Mouse (Mus musculus) hindbrain, embryonic 14.5 days (tissue): ENCODE measurements around the gene Il1r1. TPM values are rescaled to one million over a fixed set of nuclear protein-coding genes. Genes with fewer than 3 reads are reported as not detected.

Source experiments
- ATAC-seq: fragments of 200-750 bp; cut with Nextera tagmentation; 2 replicates; pipeline ENCODE4 v1.8.0; 2017; ENCODE audit warnings: moderate number of reproducible peaks, mild to moderate bottlenecking, moderate TSS enrichment, moderate library complexity; ENCODE audit not compliant: low FRiP score
- DNase-seq: peaks from one replicate; pipeline ENCODE4 v3.0.0-alpha.2; 2015; ENCODE audit warnings: low spot score
- H3K27ac ChIP-seq: fragments of 300-500 bp; sonication (generic); 2 replicates; pipeline ENCODE4 v1.5.1; 2014; ENCODE audit warnings: mild to moderate bottlenecking, moderate library complexity
- H3K27me3 ChIP-seq: fragments of 300-500 bp; sonication (generic); 2 replicates; pipeline ENCODE4 v1.6.1; 2014; ENCODE audit warnings: mild to moderate bottlenecking, low read length, mixed read lengths; ENCODE audit not compliant: control insufficient read depth, insufficient read depth
- H3K36me3 ChIP-seq: fragments of 300-500 bp; sonication (generic); replicated peaks from 2 replicates; pipeline ENCODE4 v1.6.1; 2014; ENCODE audit not compliant: control insufficient read depth, insufficient read depth
- H3K4me1 ChIP-seq: fragments of 300-500 bp; sonication (generic); replicated peaks from 2 replicates; pipeline ENCODE4 v1.6.1; 2014; ENCODE audit warnings: antibody characterized with exemption, low read length, mixed read lengths; ENCODE audit not compliant: control insufficient read depth, insufficient read depth
- H3K4me2 ChIP-seq: fragments of 300-500 bp; sonication (generic); replicated peaks from 2 replicates; pipeline ENCODE4 v1.6.1; 2014; ENCODE audit warnings: mild to moderate bottlenecking, moderate library complexity
- H3K4me3 ChIP-seq: fragments of 300-500 bp; sonication (generic); replicated peaks from 2 replicates; pipeline ENCODE4 v1.5.1; 2014; ENCODE audit warnings: mild to moderate bottlenecking, low read length
- H3K9ac ChIP-seq: fragments of 300-500 bp; sonication (generic); 2 replicates; pipeline ENCODE4 v1.6.1; 2014
- H3K9me3 ChIP-seq: fragments of 300-500 bp; sonication (generic); 2 replicates; pipeline ENCODE4 v1.6.1; 2016; ENCODE audit warnings: low read length; ENCODE audit not compliant: control insufficient read depth
- WGBS: fragments of 180-500 bp; shearing (Covaris S2); extraction: QIAGEN DNeasy Blood & Tissue Kit; methylation state at CpG from one replicate; pipeline ENCODE4 v1.1.7; 2014; 5-methylcytosine and 5-hydroxymethylcytosine counted together
- polyA plus RNA-seq: library from polyadenylated mRNA; unstranded; fragments of >200 nt; fragmentation: Nextera tagmentation; extraction: Ambion mirVana; gene quantifications from 2 replicates; pipeline ENCODE4 v1.2.1, GENCODE M21; 2014

Gene Il1r1
- polyA plus RNA-seq, 1 experiment from 2014 or later, result 0.66 TPM

DNA sequence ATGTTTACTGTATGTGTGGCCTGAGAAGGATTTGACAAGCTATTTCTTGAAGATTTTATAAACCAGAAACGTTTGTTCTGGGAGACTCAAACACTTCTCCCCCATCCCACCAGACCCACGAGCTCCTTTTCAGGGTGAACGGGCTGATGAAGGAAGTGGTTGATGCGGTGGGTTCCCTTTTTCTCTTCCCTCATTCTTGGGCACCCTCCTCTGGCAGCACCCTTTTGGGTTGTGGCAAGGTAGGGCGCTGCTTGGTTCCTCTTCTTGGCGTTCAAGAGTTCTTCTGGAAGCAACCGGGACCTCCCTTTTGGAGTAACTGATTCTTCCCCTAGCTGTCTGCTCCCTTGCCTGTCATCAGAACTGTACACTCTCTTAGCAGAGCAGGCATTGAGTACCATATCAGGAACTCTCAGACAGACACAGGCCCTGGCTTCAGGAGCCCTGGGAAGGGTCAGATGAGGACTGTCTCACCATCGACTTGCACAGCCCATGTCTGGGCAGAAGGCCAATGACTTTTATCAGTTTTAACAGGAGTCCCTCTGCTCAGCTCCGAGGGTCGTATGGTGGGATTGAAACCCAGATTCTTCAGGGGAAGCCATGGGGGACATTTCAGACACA is 131.1 kb downstream of the Il1r1 start:
- Histone ChIP-seq H3K9me3 (no peaks in the 10 kb centered on the region), H3K4me2 (no peak overlapping the region), H3K4me1 (no peaks in the 10 kb centered on the region), H3K4me3 (no peak overlapping the region), H3K36me3 (no peaks in the 10 kb centered on the region), H3K9ac (no peak overlapping the region), H3K27me3 (no peaks in the 10 kb centered on the region), H3K27ac (no peak overlapping the region)
- 85% methylated on average over 10 of the region's 10 CpGs for WGBS
- DNase-seq (no peak), ATAC-seq (no peak)

GRCm38 (mm10) chr1:40357921-40358320 is 133.0 kb downstream of the Il1r1 start:
- Histone ChIP-seq H3K27me3 (no peaks in the 10 kb centered on the region), H3K4me2 (no peak overlapping the region), H3K36me3 (no peaks in the 10 kb centered on the region), H3K4me1 (no peaks in the 10 kb centered on the region), H3K27ac (no peak overlapping the region), H3K9me3 (no peaks in the 10 kb centered on the region), H3K9ac (no peak overlapping the region), H3K4me3 (no peak overlapping the region)
- DNase-seq, result no peak
- no peak for ATAC-seq
- 44% methylated on average over 2 of the region's 2 CpGs for WGBS

DNA sequence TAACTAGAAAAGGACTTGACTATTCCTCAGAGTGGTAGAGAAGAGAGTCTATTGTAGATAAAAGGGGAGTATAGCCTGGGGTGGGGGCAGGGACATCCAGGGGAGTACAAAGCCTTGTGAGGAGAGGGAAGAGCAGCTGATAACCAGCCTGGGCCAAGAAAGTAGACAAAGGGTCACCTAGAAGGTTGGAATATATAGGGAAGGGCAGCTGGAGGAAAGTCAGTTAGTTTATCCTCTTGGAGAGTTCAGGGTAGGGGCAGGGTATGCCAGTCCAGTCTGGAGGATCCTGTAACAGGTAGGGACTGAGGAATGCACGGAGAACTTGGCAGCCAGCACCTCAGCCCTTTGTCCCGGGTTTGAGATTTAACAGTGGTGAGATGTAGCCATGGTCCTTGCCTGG is 133.5 kb downstream of the Il1r1 start:
- Histone ChIP-seq H3K9ac (no peak overlapping the region), H3K4me2 (no peak overlapping the region), H3K27me3 (no peaks in the 10 kb centered on the region), H3K4me1 (no peaks in the 10 kb centered on the region), H3K36me3 (no peaks in the 10 kb centered on the region), H3K27ac (no peak overlapping the region), H3K9me3 (no peaks in the 10 kb centered on the region), H3K4me3 (no peak overlapping the region)
- WGBS, result 88% methylated on average over 2 of the region's 2 CpGs
- ATAC-seq (no peak), DNase-seq (no peak)

- H3K27me3 ChIP-seq, result no peaks in the 10 kb centered on the region
- DNase-seq, result no peak
- no peaks in the 10 kb centered on the region for H3K36me3 ChIP-seq
- H3K9ac ChIP-seq, result no peak overlapping the region
- WGBS, result 87% methylated on average over 4 of the region's 4 CpGs
- no peaks in the 10 kb centered on the region for H3K4me1 ChIP-seq
- H3K27ac ChIP-seq, result no peak overlapping the region
- no peaks in the 10 kb centered on the region for H3K9me3 ChIP-seq
- no peak overlapping the region for H3K4me2 ChIP-seq
- no peak for ATAC-seq
- no peak overlapping the region for H3K4me3 ChIP-seq
Observed at GRCm38 (mm10) chr1:40358771-40359181, 133.9 kb downstream of the Il1r1 start.

- H3K9ac ChIP-seq, result no peak overlapping the region
- no peaks in the 10 kb centered on the region for H3K9me3 ChIP-seq
- no peak for DNase-seq
- no peaks in the 10 kb centered on the region for H3K4me1 ChIP-seq
- WGBS, result 69% methylated on average over 2 of the region's 2 CpGs
- no peak overlapping the region for H3K4me3 ChIP-seq
- H3K27ac ChIP-seq, result no peak overlapping the region
- H3K27me3 ChIP-seq, result no peaks in the 10 kb centered on the region
- no peak for ATAC-seq
- H3K4me2 ChIP-seq, result no peak overlapping the region
- no peaks in the 10 kb centered on the region for H3K36me3 ChIP-seq
Observed at GRCm38 (mm10) chr1:40359731-40360130, 134.9 kb downstream of the Il1r1 start.

DNA sequence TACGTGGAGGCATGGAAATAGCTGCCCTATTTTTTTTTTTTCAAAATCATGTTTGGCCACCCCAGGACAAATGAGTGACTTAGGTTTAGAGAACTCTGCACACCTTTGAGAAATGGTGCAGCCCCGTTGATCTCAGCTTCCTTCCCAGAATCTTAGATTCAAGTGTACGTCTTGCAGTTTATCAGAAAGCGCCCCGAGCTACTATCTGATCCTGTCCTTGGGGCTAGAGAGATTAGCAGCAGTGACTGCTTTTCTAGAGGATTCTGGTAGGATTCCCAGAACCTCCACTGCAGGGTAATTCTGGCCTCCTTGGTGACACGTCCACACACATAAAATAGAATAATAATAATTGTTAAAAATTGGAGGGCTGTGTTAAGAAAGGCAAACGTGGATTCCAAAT is 136.1 kb downstream of the Il1r1 start:
- H3K4me3 ChIP-seq, result no peak overlapping the region
- H3K27me3 ChIP-seq, result no peaks in the 10 kb centered on the region
- no peaks in the 10 kb centered on the region for H3K4me1 ChIP-seq
- no peak overlapping the region for H3K27ac ChIP-seq
- no peak for ATAC-seq
- H3K9me3 ChIP-seq, result no peaks in the 10 kb centered on the region
- H3K4me2 ChIP-seq, result no peak overlapping the region
- H3K36me3 ChIP-seq, result no peaks in the 10 kb centered on the region
- no peak overlapping the region for H3K9ac ChIP-seq
- 79% methylated on average over 7 of the region's 7 CpGs for WGBS
- DNase-seq, result no peak

- Histone ChIP-seq H3K4me1 (no peaks in the 10 kb centered on the region), H3K4me2 (no peak overlapping the region), H3K36me3 (no peaks in the 10 kb centered on the region), H3K4me3 (no peak overlapping the region), H3K27me3 (no peaks in the 10 kb centered on the region), H3K27ac (no peak overlapping the region), H3K9ac (no peak overlapping the region), H3K9me3 (no peaks in the 10 kb centered on the region)
- 67% methylated on average over 1 of the region's 1 CpGs for WGBS
- ATAC-seq (no peak), DNase-seq (no peak)
Observed at GRCm38 (mm10) chr1:40361596-40361995, 136.7 kb downstream of the Il1r1 start.

GRCm38 (mm10) chr1:40362784-40363183 is 137.9 kb downstream of the Il1r1 start:
- Histone ChIP-seq H3K4me1 (no peaks in the 10 kb centered on the region), H3K27me3 (no peaks in the 10 kb centered on the region), H3K4me3 (no peak overlapping the region), H3K9ac (no peak overlapping the region), H3K9me3 (no peaks in the 10 kb centered on the region), H3K4me2 (no peak overlapping the region), H3K36me3 (no peaks in the 10 kb centered on the region), H3K27ac (no peak overlapping the region)
- 75% methylated on average over 11 of the region's 11 CpGs for WGBS
- DNase-seq (no peak), ATAC-seq (no peak)
